Mouse (Mus musculus): ENCODE data around the gene Slc38a6.

Slc38a6 gene

DNA sequence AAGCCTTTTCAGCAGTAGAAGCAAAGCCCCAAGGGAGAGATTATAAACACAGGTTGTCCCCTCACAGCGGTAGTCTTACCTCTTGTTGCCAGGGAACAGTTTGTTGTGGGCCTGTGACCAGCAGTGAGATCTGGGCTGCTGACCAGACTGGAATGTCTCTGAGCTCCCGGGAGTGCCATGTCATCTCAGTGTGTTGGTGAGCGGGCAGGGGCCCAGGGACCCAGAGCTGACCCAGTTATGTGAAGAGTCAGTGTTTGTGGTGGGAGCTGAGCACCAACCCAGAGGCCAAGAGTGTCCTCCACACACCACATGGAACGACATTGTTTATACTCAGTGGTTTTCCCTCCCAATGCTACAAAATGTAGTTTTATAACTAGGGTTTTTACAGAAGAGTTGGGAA is 112.8 kb downstream of the Slc38a6 start:
- no peak for DNase-seq

DNA sequence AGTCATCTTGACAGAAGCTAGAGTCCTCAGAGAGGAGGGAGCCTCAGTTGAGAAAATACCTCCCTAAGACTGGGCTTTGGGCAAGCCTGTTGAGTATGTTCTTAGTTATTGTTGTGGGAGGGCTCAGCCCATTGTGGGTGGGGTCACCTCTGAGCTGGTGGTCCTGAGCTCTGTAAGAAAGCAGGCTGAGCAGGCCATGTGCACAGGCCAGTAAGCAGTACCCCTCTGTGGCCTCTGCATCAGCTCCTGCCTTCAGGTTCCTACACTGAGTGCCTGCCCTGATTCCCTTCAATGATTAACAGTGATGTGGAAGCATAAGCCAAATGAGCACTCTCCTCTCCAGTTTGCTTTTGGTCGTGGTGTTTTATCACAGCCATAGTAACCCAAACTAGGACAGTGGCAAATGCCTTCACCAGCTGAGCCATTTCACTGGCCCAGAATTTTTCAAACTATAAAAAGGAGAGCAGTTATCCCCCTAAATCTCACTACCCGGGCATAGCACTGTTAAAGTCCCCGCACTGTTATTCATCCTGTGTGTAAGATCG is 114.0 kb downstream of the Slc38a6 start:
- DNase-seq, result no peak

DNA sequence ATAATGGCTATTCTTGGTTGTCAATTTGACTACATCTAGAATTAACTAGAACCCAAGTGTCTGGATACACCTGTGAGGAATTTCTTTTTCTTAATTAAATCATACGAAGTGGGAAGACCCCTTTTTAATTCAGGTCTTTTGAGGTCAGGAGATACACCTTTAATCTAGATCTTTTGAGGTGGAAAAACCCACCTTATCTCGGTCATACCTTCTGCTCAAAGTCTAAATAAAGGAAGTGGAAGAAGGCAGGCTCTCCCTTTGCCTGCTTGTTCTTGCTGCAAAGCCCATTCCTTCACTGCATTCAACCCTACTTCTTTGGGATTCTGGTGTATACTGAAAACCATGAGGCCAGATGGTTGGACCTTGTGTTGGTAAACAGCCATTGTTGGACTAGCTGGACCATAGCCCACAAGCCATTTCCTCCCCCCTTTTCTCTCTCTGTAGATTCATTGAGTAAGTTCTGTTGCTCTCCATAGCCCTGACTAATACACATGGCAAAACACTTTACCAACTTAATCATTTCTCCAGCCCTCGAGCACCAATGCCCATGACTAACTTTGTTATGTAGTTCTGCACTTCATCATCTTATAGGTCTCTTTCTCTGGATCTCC is 115.0 kb downstream of the Slc38a6 start:
- DNase-seq, result no peak

DNA sequence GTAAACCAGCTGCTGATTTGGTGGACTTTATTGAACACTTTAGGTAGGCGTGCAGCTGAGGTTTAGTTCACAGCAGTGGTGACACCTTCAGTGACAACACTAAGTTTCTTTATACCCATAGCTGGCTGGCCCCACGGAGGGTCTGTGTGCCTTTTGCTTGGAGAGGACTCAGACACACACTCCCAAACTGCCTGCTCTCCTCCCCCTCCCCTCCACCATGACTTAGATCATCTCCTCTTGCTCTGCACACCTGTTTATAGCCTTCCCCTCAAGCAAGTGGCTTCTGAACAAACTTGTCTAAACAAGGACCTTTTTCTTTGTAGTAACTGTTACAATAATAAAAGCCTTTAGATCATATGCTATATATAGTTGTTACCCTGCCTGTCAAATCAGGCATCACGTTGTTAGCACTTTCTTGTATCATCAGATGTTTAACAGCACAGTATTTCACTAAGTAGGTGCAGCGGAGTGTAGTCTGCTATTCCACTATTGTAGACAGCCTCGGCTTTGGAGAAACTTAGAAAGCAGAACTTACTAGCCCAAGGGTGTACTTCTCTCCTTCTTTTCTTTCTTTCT is 115.6 kb downstream of the Slc38a6 start:
- no peak for DNase-seq

DNA sequence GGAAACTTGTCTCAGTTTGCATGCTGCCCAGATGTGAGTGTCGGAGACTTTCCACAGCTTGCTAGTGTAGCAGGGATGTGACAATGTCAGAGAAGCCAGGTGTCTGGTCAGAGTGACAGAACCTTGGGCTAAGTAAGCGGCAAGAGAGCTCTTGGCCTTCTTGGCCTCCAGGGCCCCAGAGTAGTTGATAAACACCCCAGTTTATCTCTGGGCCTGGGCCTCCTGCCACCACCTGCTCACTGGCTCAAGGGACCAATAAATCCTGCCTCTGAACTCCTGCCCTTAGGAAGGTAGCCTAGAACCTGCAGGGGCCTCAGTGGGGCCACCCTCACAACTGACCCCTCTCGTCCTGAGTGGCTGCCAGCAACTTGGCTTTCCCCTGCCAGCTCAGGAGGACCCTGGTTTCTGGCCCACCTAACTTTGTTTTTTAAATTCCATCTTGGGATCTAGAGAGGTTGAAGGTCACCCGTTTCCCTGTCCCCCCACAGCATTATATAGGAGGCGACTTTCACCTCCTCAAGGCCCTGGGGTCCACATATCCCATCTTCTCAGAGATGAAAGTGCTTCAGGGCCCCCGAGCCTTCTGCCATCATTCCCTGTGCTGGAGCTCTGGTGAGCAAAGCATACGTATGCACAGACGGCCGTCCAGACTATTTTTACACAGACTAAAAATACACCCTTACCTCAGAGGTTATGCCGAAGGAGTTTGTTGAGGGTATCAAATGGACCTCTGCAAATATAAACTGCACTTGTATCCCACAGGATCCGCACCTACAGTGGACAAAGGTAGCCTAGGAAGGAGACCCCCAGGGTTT is 116.5 kb downstream of the Slc38a6 start:
- DNase-seq, result no peak

Data from kidney, adult 8-10 months (tissue).